In the genomic region with DNA sequence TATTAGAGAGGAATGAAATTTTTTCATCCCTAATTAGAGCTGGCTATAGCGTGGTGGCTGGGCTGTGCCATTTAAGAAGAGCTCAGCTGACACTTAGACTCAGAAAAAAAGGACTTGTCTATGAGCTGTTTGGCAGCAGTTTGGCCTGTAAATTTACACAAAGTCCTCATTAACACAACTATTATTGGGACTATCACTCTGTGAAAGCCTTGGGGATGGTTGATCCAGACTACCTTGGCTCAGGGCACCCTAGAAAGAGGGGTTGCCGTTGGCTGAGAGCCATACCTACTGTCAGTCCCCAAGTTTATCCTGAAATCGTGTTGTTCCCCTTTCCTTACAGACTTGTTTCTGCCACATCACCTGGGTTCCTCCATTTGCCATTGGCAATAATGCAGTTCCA, we compare ENCODE assay signal across 17 mouse cellular contexts.
"Had no signal": no experiment of that assay in that cellular context is flagged by ENCODE, and none has a peak within 500 bp of the region (broad histone marks: within the 10 kb centered on the region; RNA-seq: fewer than 3 reads in every experiment).

No protein-coding gene starts in this region.

- H3K4me2 ChIP-seq: kidney, embryonic 15.5 days; limb, embryonic 12.5 days; limb, embryonic 15.5 days; liver, embryonic 11.5 days; lung, embryonic 14.5 days; midbrain, embryonic 12.5 days; midbrain, embryonic 15.5 days; neural tube, embryonic 13.5 days had no signal

- ATAC-seq: liver, postnatal 0 days; lung, postnatal 0 days; midbrain, embryonic 15.5 days had no signal

- H3K4me1 ChIP-seq: midbrain, embryonic 15.5 days had no signal

- H3K9me3 ChIP-seq: kidney, embryonic 15.5 days; limb, embryonic 12.5 days; limb, embryonic 15.5 days; midbrain, embryonic 12.5 days; midbrain, embryonic 15.5 days; neural tube, embryonic 13.5 days had no signal

- H3K36me3 ChIP-seq: kidney, embryonic 15.5 days; limb, embryonic 12.5 days; limb, embryonic 15.5 days; midbrain, embryonic 12.5 days; midbrain, embryonic 15.5 days; neural tube, embryonic 13.5 days had no signal

- H3K9ac ChIP-seq: kidney, embryonic 15.5 days; limb, embryonic 12.5 days; limb, embryonic 15.5 days; liver, embryonic 14.5 days; liver, postnatal 0 days; lung, embryonic 14.5 days; midbrain, embryonic 12.5 days; midbrain, embryonic 15.5 days; neural tube, embryonic 13.5 days had no signal

- H3K4me3 ChIP-seq: kidney, embryonic 15.5 days; limb, embryonic 12.5 days; limb, embryonic 15.5 days; midbrain, embryonic 12.5 days; midbrain, embryonic 15.5 days; neural tube, embryonic 13.5 days had no signal

- DNase-seq: kidney, postnatal 10 days; kidney, postnatal 36 days; left cerebral cortex, postnatal 4 days; liver, postnatal 0 days; lung, embryonic 14.5 days; thymus, adult 18-20 months; thymus, postnatal 36 days had no signal

- H3K27me3 ChIP-seq: kidney, embryonic 15.5 days; limb, embryonic 12.5 days; limb, embryonic 15.5 days; midbrain, embryonic 12.5 days; midbrain, embryonic 15.5 days; neural tube, embryonic 13.5 days had no signal

- H3K27ac ChIP-seq: kidney, embryonic 15.5 days; limb, embryonic 12.5 days; liver, embryonic 14.5 days; macrophage; midbrain, embryonic 12.5 days; midbrain, embryonic 15.5 days; neural tube, embryonic 13.5 days had no signal
